Mouse (Mus musculus) urinary bladder, postnatal 4 days (tissue): ENCODE data around the gene Kcnj8.

ENCODE experiments used
- DNase-seq, 2 experiments: peaks; one replicate each; pipeline ENCODE4 v3.0.0; 2021 to 2022; ENCODE audit warnings: low spot score in 2 of 2

Gene Kcnj8

GRCm38 (mm10) chr6:142571055-142571618 is at the start of gene Kcnj8:
TSS of gene Kcnj8 (minus strand) at chr6:142571614.
- DNase-seq = peak; percentile 81 to 87

GRCm38 (mm10) chr6:142616659-142617058 is 45.2 kb upstream of the Kcnj8 start:
- no peak for DNase-seq

- DNase-seq = no peak
Observed at GRCm38 (mm10) chr6:142614324-142614723, 42.9 kb upstream of the Kcnj8 start.

- DNase-seq = no peak
Observed at GRCm38 (mm10) chr6:142612366-142612765, 41.0 kb upstream of the Kcnj8 start.

- no peak for DNase-seq
Observed at GRCm38 (mm10) chr6:142609401-142610373, 38.3 kb upstream of the Kcnj8 start.

- no peak for DNase-seq
Observed at GRCm38 (mm10) chr6:142607080-142607479, 35.7 kb upstream of the Kcnj8 start.

GRCm38 (mm10) chr6:142602772-142603171 is 31.4 kb upstream of the Kcnj8 start:
- no peak for DNase-seq

- no peak for DNase-seq
Observed at GRCm38 (mm10) chr6:142578831-142579230, 7.4 kb upstream of the Kcnj8 start.

- no peak for DNase-seq
Observed at GRCm38 (mm10) chr6:142577801-142578200, 6.4 kb upstream of the Kcnj8 start.

GRCm38 (mm10) chr6:142572876-142573275 is 1.5 kb upstream of the Kcnj8 start:
- no peak for DNase-seq

- DNase-seq = no peak
Observed at GRCm38 (mm10) chr6:142571629-142572360, 381 bp upstream of the Kcnj8 start.

GRCm38 (mm10) chr6:142570046-142570770 is 1.2 kb downstream of the Kcnj8 start:
- DNase-seq = no peak

GRCm38 (mm10) chr6:142568713-142569357 is 2.6 kb downstream of the Kcnj8 start:
- no peak for DNase-seq

- DNase-seq = no peak
Observed at GRCm38 (mm10) chr6:142567452-142567851, 4.0 kb downstream of the Kcnj8 start.

GRCm38 (mm10) chr6:142564746-142565145 is 6.7 kb downstream of the Kcnj8 start:
- DNase-seq = no peak

- no peak for DNase-seq
Observed at GRCm38 (mm10) chr6:142561151-142561550, 10.3 kb downstream of the Kcnj8 start.

- DNase-seq = no peak
Observed at GRCm38 (mm10) chr6:142558772-142559679, 12.4 kb downstream of the Kcnj8 start.

- DNase-seq = no peak
Observed at GRCm38 (mm10) chr6:142558076-142558475, 13.3 kb downstream of the Kcnj8 start.

- DNase-seq = no peak
Observed at GRCm38 (mm10) chr6:142555988-142556387, 15.4 kb downstream of the Kcnj8 start.

- DNase-seq = no peak
Observed at GRCm38 (mm10) chr6:142551482-142551881, 19.9 kb downstream of the Kcnj8 start.
